Mouse (Mus musculus) embryonic facial prominence, embryonic 14.5 days (tissue): ENCODE measurements around the gene Epha6. TPM values are rescaled to one million over a fixed set of nuclear protein-coding genes. Genes with fewer than 3 reads are reported as not detected.
A peak's percentile ranks its signal among the peaks of the same experiment; 100 is the strongest.

ENCODE experiments used
- ATAC-seq: fragments of 200-750 bp; cut with Nextera tagmentation; 2 replicates; pipeline ENCODE4 v1.8.0; 2017; ENCODE audit warnings: low read depth, moderate number of reproducible peaks, moderate TSS enrichment
- DNase-seq: peaks from one replicate; pipeline ENCODE4 v3.0.0-alpha.2; 2015; ENCODE audit warnings: low spot score
- H3K27ac ChIP-seq: fragments of 300-500 bp; sonication (generic); replicated peaks from 2 replicates; pipeline ENCODE4 v1.5.1; 2014; ENCODE audit warnings: low read depth, mild to moderate bottlenecking, low read length, moderate library complexity
- H3K27me3 ChIP-seq: fragments of 300-500 bp; sonication (generic); replicated peaks from 2 replicates; pipeline ENCODE4 v1.6.1; 2014; ENCODE audit warnings: low read length; ENCODE audit not compliant: control insufficient read depth, insufficient read depth
- H3K36me3 ChIP-seq: fragments of 300-500 bp; sonication (generic); 2 replicates; pipeline ENCODE4 v1.6.1; 2014; ENCODE audit warnings: low read length, mixed read lengths; ENCODE audit not compliant: control insufficient read depth, insufficient read depth
- H3K4me1 ChIP-seq: fragments of 300-500 bp; sonication (generic); 2 replicates; pipeline ENCODE4 v1.6.1; 2014; ENCODE audit warnings: antibody characterized with exemption, low read length; ENCODE audit not compliant: control insufficient read depth, insufficient read depth
- H3K4me2 ChIP-seq: fragments of 300-500 bp; sonication (generic); 2 replicates; pipeline ENCODE4 v1.6.1; 2014; ENCODE audit warnings: low read depth, mild to moderate bottlenecking, low read length, moderate library complexity, mixed read lengths
- H3K4me3 ChIP-seq: fragments of 300-500 bp; sonication (generic); 2 replicates; pipeline ENCODE4 v1.5.1; 2014; ENCODE audit warnings: low read depth, mild to moderate bottlenecking, low read length
- H3K9ac ChIP-seq: fragments of 300-500 bp; sonication (generic); 2 replicates; pipeline ENCODE4 v1.6.1; 2014; ENCODE audit warnings: low read depth, mild to moderate bottlenecking, low read length, moderate library complexity, mixed read lengths
- H3K9me3 ChIP-seq: fragments of 300-500 bp; sonication (generic); 2 replicates; pipeline ENCODE4 v1.6.1; 2016; ENCODE audit warnings: low read length; ENCODE audit not compliant: control insufficient read depth
- WGBS: fragments of 180-500 bp; shearing (Covaris S2); extraction: QIAGEN DNeasy Blood & Tissue Kit; methylation state at CpG from one replicate; pipeline ENCODE4 v1.1.7; 2014; 5-methylcytosine and 5-hydroxymethylcytosine counted together
- polyA plus RNA-seq: library from polyadenylated mRNA; unstranded; fragments of >200 nt; fragmentation: Nextera tagmentation; extraction: Ambion mirVana; gene quantifications from 2 replicates; pipeline ENCODE4 v1.2.1, GENCODE M21; 2014

Epha6 gene
- polyA plus RNA-seq, 1 experiment from 2014 or later, result 0.79 TPM

DNA sequence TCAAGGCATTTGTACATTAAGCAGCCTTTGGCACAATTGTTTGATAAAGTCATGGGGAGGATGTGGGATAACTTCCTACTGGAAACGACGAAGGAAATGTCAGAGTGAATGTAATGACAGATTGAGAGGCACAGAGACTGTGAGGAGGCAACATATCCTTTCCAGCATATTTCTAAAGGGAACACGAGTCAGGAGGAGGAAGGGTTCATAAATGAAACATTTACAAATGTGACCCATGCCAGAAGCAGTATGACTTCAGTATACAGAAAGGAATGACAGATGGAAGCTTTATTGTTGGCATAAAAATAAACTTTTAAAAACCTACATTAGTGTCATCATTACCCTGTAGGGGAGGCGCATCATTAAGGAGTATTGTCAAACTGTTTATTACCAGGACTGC, 60.9 kb downstream of the Epha6 start:
- 70% methylated on average over 4 of the region's 4 CpGs for WGBS
- no peak overlapping the region for H3K9ac ChIP-seq
- ATAC-seq, result no peak

DNA sequence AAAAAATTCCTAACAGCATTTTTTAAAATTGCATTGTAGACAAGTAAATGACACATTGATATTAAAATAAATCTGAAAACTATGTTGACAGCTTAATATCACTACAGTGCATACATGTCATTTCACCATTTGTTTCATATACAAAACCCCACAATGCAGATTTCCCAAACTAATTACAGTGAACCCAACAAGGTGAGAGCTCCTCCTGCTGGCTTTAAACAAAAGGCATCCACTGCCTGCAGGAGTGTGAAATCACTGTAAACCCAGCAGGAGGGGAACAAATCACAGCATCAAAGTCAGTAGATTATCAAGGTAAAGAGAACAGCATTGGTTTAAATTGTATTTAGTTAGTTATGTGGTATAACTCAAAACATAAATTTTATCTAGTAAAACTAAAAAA, 67.1 kb downstream of the Epha6 start:
- DNase-seq (peak; percentile 56), ATAC-seq (no peak)
- Histone ChIP-seq H3K4me2 (no peak overlapping the region), H3K27me3 (no peaks in the 10 kb centered on the region), H3K36me3 (no peaks in the 10 kb centered on the region), H3K9me3 (no peaks in the 10 kb centered on the region), H3K4me3 (no peak overlapping the region), H3K9ac (no peak overlapping the region), H3K27ac (no peak overlapping the region), H3K4me1 (no peaks in the 10 kb centered on the region)

More for the DNA sequence above, 60.9 kb downstream of the Epha6 start:
- Histone ChIP-seq H3K4me2 (no peak overlapping the region), H3K4me3 (no peak overlapping the region), H3K4me1 (no peaks in the 10 kb centered on the region), H3K27me3 (no peaks in the 10 kb centered on the region), H3K36me3 (no peaks in the 10 kb centered on the region), H3K9me3 (no peaks in the 10 kb centered on the region), H3K27ac (no peak overlapping the region)
- DNase-seq, result no peak

GRCm38 (mm10) chr16:60509707-60510106, 95.6 kb downstream of the Epha6 start:
- no peak overlapping the region for H3K27ac ChIP-seq
- H3K4me1 ChIP-seq, result no peaks in the 10 kb centered on the region
- no peaks in the 10 kb centered on the region for H3K27me3 ChIP-seq
- no peaks in the 10 kb centered on the region for H3K36me3 ChIP-seq
- H3K4me2 ChIP-seq, result no peak overlapping the region
- ATAC-seq, result no peak
- no peaks in the 10 kb centered on the region for H3K9me3 ChIP-seq
- 63% methylated on average over 3 of the region's 3 CpGs for WGBS
- H3K9ac ChIP-seq, result no peak overlapping the region
- DNase-seq, result no peak
- no peak overlapping the region for H3K4me3 ChIP-seq

- no peak for DNase-seq
- Histone ChIP-seq H3K4me3 (no peak overlapping the region), H3K27ac (no peak overlapping the region), H3K9me3 (no peaks in the 10 kb centered on the region), H3K9ac (no peak overlapping the region), H3K36me3 (no peaks in the 10 kb centered on the region), H3K4me1 (no peaks in the 10 kb centered on the region), H3K27me3 (no peaks in the 10 kb centered on the region), H3K4me2 (no peak overlapping the region)
- no peak for ATAC-seq
- 96% methylated on average over 1 of the region's 1 CpGs for WGBS
Observed at GRCm38 (mm10) chr16:60499567-60499966, 105.8 kb downstream of the Epha6 start.

GRCm38 (mm10) chr16:60475776-60476175, 129.6 kb downstream of the Epha6 start:
- Histone ChIP-seq H3K9ac (no peak overlapping the region), H3K36me3 (no peaks in the 10 kb centered on the region), H3K4me2 (no peak overlapping the region), H3K27ac (no peak overlapping the region), H3K4me3 (no peak overlapping the region), H3K4me1 (no peaks in the 10 kb centered on the region), H3K9me3 (no peaks in the 10 kb centered on the region), H3K27me3 (no peaks in the 10 kb centered on the region)
- ATAC-seq (no peak), DNase-seq (no peak)

- 70% methylated on average over 7 of the region's 7 CpGs for WGBS
- Histone ChIP-seq H3K4me1 (no peaks in the 10 kb centered on the region), H3K4me2 (no peak overlapping the region), H3K9ac (no peak overlapping the region), H3K4me3 (no peak overlapping the region), H3K27ac (no peak overlapping the region), H3K27me3 (no peaks in the 10 kb centered on the region), H3K36me3 (no peaks in the 10 kb centered on the region), H3K9me3 (no peaks in the 10 kb centered on the region)
- ATAC-seq (no peak), DNase-seq (no peak)
Observed at GRCm38 (mm10) chr16:60468200-60468785, 137.0 kb downstream of the Epha6 start.

- ATAC-seq, result no peak
- no peak for DNase-seq
- Histone ChIP-seq H3K4me2 (no peak overlapping the region), H3K9me3 (no peaks in the 10 kb centered on the region), H3K27me3 (no peaks in the 10 kb centered on the region), H3K9ac (no peak overlapping the region), H3K4me3 (no peak overlapping the region), H3K4me1 (no peaks in the 10 kb centered on the region), H3K27ac (no peak overlapping the region), H3K36me3 (no peaks in the 10 kb centered on the region)
- WGBS, result 83% methylated on average over 1 of the region's 1 CpGs
Observed at GRCm38 (mm10) chr16:60435283-60435682, 170.0 kb downstream of the Epha6 start.

GRCm38 (mm10) chr16:60434241-60434640, 171.1 kb downstream of the Epha6 start:
- no peak overlapping the region for H3K27ac ChIP-seq
- no peaks in the 10 kb centered on the region for H3K27me3 ChIP-seq
- H3K4me1 ChIP-seq, result no peaks in the 10 kb centered on the region
- H3K9ac ChIP-seq, result no peak overlapping the region
- 79% methylated on average over 1 of the region's 1 CpGs for WGBS
- no peak for ATAC-seq
- H3K4me2 ChIP-seq, result no peak overlapping the region
- no peak for DNase-seq
- H3K36me3 ChIP-seq, result no peaks in the 10 kb centered on the region
- no peaks in the 10 kb centered on the region for H3K9me3 ChIP-seq
- no peak overlapping the region for H3K4me3 ChIP-seq

DNA sequence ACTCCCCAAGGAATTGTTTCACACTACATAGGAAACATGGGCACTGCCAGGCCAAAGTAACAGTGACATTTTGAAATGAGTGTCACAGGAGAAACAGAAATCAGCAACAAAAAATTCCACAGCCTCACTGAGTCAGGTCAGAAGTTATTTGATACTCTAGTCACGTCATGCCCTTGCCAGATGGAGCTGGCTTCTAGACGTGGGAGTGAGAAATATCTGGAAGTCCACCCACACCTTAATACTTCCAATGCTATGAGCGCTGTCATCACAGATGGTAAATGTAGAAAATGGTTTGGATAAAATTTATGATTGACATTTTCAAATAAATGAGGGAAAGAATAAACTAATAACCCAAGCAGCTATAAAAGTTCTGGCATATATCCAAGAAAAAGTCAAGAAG, 210.0 kb downstream of the Epha6 start:
- Histone ChIP-seq H3K27me3 (no peaks in the 10 kb centered on the region), H3K4me2 (no peak overlapping the region), H3K27ac (no peak overlapping the region), H3K4me3 (no peak overlapping the region), H3K9ac (no peak overlapping the region), H3K4me1 (no peaks in the 10 kb centered on the region), H3K9me3 (no peaks in the 10 kb centered on the region), H3K36me3 (no peaks in the 10 kb centered on the region)
- ATAC-seq (no peak), DNase-seq (no peak)
- 40% methylated on average over 3 of the region's 3 CpGs for WGBS
